Mouse (Mus musculus): ENCODE data around the gene Dnah17. TPM values are rescaled to one million over a fixed set of nuclear protein-coding genes. Genes with fewer than 3 reads are reported as not detected.

Dnah17 gene
- polyA plus RNA-seq, 1 experiment: 0.21 TPM

DNA sequence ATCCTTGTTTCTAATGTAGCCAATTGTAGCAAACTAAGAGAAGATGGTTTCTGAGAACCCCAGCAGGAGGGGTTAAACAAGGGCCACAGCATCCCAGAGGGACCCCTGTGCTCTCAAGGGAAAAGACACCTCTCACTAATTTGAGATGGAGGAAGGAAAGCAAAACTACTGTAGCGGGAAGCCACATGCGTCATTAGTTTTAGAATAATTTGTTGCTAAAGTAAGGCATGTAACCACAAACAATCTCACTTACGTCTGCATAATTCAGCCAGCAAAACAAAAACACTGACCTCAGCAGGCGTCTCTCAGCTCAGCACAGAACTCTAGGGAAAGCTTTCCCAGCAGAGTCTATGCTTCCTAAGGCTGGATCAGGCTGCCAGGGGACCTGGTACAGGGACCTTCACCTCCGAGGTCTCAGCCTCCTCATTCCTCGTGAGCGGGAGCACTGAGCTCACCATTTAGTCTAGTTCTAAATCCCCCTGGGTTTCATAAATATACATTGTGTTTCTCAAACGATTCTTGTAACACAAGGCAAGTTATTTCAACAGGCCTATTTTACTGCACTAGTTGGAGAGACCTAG lies 26.1 kb upstream of the Dnah17 start:
- peak overlapping the region; percentile 58 for H3K27ac ChIP-seq (ENCODE audit: insufficient read depth, low read length)
- TF ChIP-seq CTCF (IDR thresholded peaks at IDR 0.05; ENCODE audit: extremely low read depth, insufficient read depth, insufficient read length, insufficient replicate concordance) (no peak), POLR2A (IDR thresholded peaks at IDR 0.05; ENCODE audit: low read depth, low read length) (no peak)
- no peak overlapping the region for H3K4me3 ChIP-seq (ENCODE audit: extremely low read depth, insufficient read depth, insufficient read length)
- H3K4me1 ChIP-seq (ENCODE audit: control insufficient read depth, insufficient read depth, insufficient read length): peaks cover 11% of the 10 kb centered on the region; the same call in 1 of the 2 replicates
- H3K27me3 ChIP-seq (ENCODE audit: control insufficient read depth, insufficient read depth, low read length): no peaks in the 10 kb centered on the region
- whole genome bisulfite sequencing: 43% methylated on average over 8 of the region's 8 CpGs
- H3K36me3 ChIP-seq (ENCODE audit: control insufficient read depth, insufficient read depth, low read length): peaks cover 6% of the 10 kb centered on the region
- peak; percentile 65 to 88 for DNase-seq (ENCODE audit: low read depth in 1 of 2, low spot score in 2 of 2)

DNA sequence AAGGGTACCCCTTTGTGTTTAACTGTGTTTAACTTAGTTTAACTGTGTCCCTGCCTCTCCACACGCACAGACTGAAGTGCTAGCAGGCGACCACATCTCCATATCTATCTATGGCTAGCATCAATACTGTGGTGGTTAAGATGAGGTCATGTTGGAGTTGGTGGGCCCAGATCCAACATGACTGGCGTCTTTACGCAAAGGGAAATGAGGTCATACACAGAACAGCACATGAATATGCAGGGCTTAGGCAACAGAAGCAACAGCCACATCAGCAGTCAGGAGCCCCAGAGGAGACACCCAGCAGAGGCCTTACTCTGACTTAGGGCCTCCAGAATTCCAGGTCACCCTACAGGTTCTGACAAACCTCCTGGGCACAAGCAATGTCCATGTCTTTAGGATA lies 22.5 kb upstream of the Dnah17 start:
- WGBS: 71% methylated on average over 4 of the region's 4 CpGs
- DNase-seq (ENCODE audit: low read depth in 1 of 2, low spot score in 2 of 2): no peak
- Histone ChIP-seq H3K36me3 (ENCODE audit: control insufficient read depth, insufficient read depth, low read length) (no peaks in the 10 kb centered on the region), H3K27me3 (ENCODE audit: control insufficient read depth, insufficient read depth, low read length) (no peaks in the 10 kb centered on the region), H3K27ac (ENCODE audit: insufficient read depth, low read length) (no peak overlapping the region), H3K4me3 (ENCODE audit: extremely low read depth, insufficient read depth, insufficient read length) (no peak overlapping the region), H3K4me1 (ENCODE audit: control insufficient read depth, insufficient read depth, insufficient read length) (peaks cover 12% of the 10 kb centered on the region; the same call in 1 of the 2 replicates)
- TF ChIP-seq CTCF (IDR thresholded peaks at IDR 0.05; ENCODE audit: extremely low read depth, insufficient read depth, insufficient read length, insufficient replicate concordance) (no peak), POLR2A (IDR thresholded peaks at IDR 0.05; ENCODE audit: low read depth, low read length) (no peak)

DNA sequence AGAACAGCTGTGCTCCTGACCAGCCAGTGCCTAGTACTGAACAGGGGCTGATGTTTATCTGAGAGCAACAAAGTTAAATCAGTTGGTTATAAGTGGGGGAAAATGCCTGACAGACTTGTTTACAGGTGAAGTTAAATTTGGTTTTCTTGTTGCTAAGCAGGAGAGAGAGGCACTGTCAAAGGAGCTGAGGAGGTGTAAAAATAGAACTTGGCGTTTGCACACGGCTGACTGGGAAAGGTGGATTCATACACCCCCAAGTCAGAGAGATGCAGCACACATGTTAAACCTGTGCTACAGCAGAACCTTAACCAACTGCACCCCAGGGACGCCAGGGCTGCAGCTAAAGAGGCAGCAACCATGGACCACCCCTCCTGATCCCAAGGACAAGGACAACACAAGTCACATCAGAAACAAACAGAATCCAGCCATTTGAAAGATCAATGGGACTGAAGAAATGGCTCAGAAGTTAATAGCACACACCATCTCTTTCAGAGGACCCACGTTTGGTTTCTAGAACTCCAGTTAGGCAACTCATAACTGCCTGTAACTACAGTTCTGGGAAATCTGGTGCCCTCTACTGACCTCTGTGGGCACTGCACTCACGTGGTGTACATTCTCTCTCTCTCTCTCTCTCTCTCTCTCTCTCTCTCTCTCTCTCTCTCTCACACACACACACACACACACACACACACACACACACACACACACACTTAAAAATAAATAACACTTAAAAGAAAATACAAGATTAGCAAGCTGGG lies 21.2 kb upstream of the Dnah17 start:
- H3K4me3 ChIP-seq (ENCODE audit: extremely low read depth, insufficient read depth, insufficient read length): no peak overlapping the region
- WGBS: 84% methylated on average over 5 of the region's 5 CpGs
- TF ChIP-seq CTCF (IDR thresholded peaks at IDR 0.05; ENCODE audit: extremely low read depth, insufficient read depth, insufficient read length, insufficient replicate concordance) (no peak), POLR2A (IDR thresholded peaks at IDR 0.05; ENCODE audit: low read depth, low read length) (no peak)

DNA sequence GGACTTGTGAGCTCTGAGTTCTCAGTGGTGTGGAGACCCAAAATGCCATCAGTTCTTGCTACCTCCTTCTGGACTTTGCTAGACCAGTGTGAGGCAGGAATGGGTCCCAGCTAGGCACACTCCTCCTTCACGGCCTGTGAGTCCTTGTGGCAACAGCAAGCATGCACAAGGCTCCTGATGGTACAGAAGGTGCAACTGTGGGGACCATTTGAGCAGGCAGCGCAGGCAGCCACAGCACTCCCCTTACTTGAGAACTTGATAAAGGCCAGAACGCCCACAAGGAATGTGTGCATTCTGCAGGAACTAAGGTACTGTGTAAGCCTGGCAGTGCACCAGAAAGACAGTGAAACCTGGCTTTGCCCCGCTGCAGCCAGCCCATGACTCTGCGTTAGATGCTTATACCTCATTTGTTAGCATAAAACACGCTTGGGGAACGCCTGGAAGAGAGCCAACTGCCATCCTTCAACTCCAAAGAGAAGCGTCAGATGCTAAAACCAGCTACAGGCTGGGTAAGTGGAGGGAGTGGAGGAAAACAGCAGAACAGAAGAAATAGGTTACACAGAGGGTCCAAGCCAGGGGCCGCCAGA lies 19.8 kb upstream of the Dnah17 start:
- 85% methylated on average over 9 of the region's 9 CpGs for WGBS
- Histone ChIP-seq H3K4me1 (ENCODE audit: control insufficient read depth, insufficient read depth, insufficient read length) (peaks cover 15% of the 10 kb centered on the region), H3K4me3 (ENCODE audit: extremely low read depth, insufficient read depth, insufficient read length) (no peak overlapping the region), H3K36me3 (ENCODE audit: control insufficient read depth, insufficient read depth, low read length) (no peaks in the 10 kb centered on the region), H3K27ac (ENCODE audit: insufficient read depth, low read length) (no peak overlapping the region), H3K27me3 (ENCODE audit: control insufficient read depth, insufficient read depth, low read length) (no peaks in the 10 kb centered on the region)
- DNase-seq (ENCODE audit: low read depth in 1 of 2, low spot score in 2 of 2): no peak
- TF ChIP-seq POLR2A (IDR thresholded peaks at IDR 0.05; ENCODE audit: low read depth, low read length) (no peak), CTCF (IDR thresholded peaks at IDR 0.05; ENCODE audit: extremely low read depth, insufficient read depth, insufficient read length, insufficient replicate concordance) (no peak)

More for the DNA sequence above, 21.2 kb upstream of the Dnah17 start:
- DNase-seq (ENCODE audit: low read depth in 1 of 2, low spot score in 2 of 2): no peak
- Histone ChIP-seq H3K36me3 (ENCODE audit: control insufficient read depth, insufficient read depth, low read length) (no peaks in the 10 kb centered on the region), H3K27ac (ENCODE audit: insufficient read depth, low read length) (no peak overlapping the region), H3K27me3 (ENCODE audit: control insufficient read depth, insufficient read depth, low read length) (no peaks in the 10 kb centered on the region), H3K4me1 (ENCODE audit: control insufficient read depth, insufficient read depth, insufficient read length) (peaks cover 15% of the 10 kb centered on the region)

DNA sequence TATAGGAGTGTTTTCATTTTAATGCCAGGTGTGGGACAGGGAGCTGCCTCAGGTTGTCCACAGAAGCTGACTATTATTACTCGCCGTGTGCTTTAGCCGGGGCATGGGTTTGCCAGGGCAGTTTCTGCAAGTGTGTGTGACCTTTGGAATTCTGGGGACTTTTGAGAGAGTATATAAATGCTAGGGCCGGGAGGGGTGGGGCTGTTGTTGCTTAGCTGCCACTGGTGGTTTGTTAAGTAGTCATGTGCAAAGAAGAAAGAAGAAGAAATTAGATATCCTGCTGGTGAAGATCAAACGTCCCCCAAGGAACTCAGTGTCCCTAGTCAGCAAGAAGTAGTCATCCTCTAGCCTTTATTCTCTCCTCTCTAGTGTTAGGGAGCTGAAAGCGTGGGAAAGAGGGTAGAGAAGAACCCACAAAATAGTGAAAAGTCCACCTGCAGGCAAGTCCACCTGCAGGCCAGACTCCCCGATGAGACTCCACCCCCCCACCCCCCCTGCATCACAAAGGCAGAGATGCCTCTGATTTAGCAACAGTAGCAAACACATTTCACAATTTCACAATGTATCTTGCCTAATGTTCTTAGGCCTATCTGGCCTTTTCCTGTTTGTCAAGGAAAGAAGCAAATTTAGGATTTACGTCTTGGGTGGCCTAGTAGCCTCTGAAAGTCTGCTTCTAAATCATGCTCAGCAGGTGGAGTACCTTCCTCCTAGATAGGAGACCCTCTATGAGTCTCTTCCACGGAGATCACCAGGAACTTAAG lies 17.6 kb upstream of the Dnah17 start:
- TF ChIP-seq CTCF (IDR thresholded peaks at IDR 0.05; ENCODE audit: extremely low read depth, insufficient read depth, insufficient read length, insufficient replicate concordance) (no peak), POLR2A (IDR thresholded peaks at IDR 0.05; ENCODE audit: low read depth, low read length) (no peak)
- H3K36me3 ChIP-seq (ENCODE audit: control insufficient read depth, insufficient read depth, low read length): no peaks in the 10 kb centered on the region
- 54% methylated on average over 9 of the region's 9 CpGs for WGBS
- no peaks in the 10 kb centered on the region for H3K27me3 ChIP-seq (ENCODE audit: control insufficient read depth, insufficient read depth, low read length)
- no peak for DNase-seq (ENCODE audit: low read depth in 1 of 2, low spot score in 2 of 2)
- no peak overlapping the region for H3K4me3 ChIP-seq (ENCODE audit: extremely low read depth, insufficient read depth, insufficient read length)
- peaks cover 28% of the 10 kb centered on the region for H3K4me1 ChIP-seq (ENCODE audit: control insufficient read depth, insufficient read depth, insufficient read length)
- H3K27ac ChIP-seq (ENCODE audit: insufficient read depth, low read length): peak overlapping the region; percentile 50

DNA sequence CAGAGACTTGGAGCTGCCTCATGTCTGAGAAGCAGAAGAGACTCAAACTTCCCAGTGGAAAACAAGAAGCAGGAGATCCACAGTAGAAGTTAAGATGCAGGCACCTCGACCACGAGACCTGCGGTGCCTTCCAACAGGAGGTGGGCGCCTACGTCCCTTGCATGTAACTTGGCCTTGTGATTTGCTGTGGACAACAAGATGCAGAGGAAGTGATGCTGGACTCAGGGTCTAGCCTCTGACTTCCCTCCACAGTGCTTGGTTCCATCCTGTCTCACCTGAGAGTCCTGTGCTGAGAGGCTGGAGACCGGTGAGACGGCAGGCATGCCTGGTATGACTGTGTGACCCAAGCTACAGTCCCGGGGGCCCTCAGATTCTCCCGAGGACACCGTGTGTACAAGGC lies 16.0 kb upstream of the Dnah17 start:
- TF ChIP-seq CTCF (IDR thresholded peaks at IDR 0.05; ENCODE audit: extremely low read depth, insufficient read depth, insufficient read length, insufficient replicate concordance): no peak
- no peak for TF ChIP-seq POLR2A (IDR thresholded peaks at IDR 0.05; ENCODE audit: low read depth, low read length)
- 72% methylated on average over 10 of the region's 10 CpGs for WGBS
- H3K4me1 ChIP-seq (ENCODE audit: control insufficient read depth, insufficient read depth, insufficient read length): peaks cover 28% of the 10 kb centered on the region
- H3K27ac ChIP-seq (ENCODE audit: insufficient read depth, low read length): peak overlapping the region; percentile 97
- peak overlapping the region; percentile 66; the same call in 1 of the 2 replicates for H3K4me3 ChIP-seq (ENCODE audit: extremely low read depth, insufficient read depth, insufficient read length)
- no peaks in the 10 kb centered on the region for H3K27me3 ChIP-seq (ENCODE audit: control insufficient read depth, insufficient read depth, low read length)
- DNase-seq (ENCODE audit: low read depth in 1 of 2, low spot score in 2 of 2): peak in 1 of 2 experiments; percentile 48
- no peaks in the 10 kb centered on the region for H3K36me3 ChIP-seq (ENCODE audit: control insufficient read depth, insufficient read depth, low read length)
